Mouse (Mus musculus) CH12.LX (cell line): ENCODE data around the gene Hdac6. TPM values are rescaled to one million over a fixed set of nuclear protein-coding genes. Genes with fewer than 3 reads are reported as not detected.

ENCODE experiments used
- DNase-seq: peaks from one replicate; pipeline ENCODE4 v3.0.0-alpha.2; 2013; ENCODE audit errors: extremely low read depth
- H3K27ac ChIP-seq: 2 replicates; pipeline ENCODE4 v1.5.1; 2012; ENCODE audit warnings: low read depth, mild to moderate bottlenecking, control low read depth, moderate library complexity; ENCODE audit not compliant: insufficient read depth
- H3K27me3 ChIP-seq: replicated peaks from 2 replicates; pipeline ENCODE3; 2012; ENCODE audit warnings: inconsistent platforms
- H3K36me3 ChIP-seq, 2 experiments: replicated peaks in 1 of 2; 2 replicates each; pipeline versions ENCODE3 to v1.6.1; 2012; ENCODE audit warnings: inconsistent platforms in 1 of 2, low read length in 1 of 2, mild to moderate bottlenecking in 1 of 2, mixed read lengths in 1 of 2, moderate library complexity in 1 of 2; ENCODE audit not compliant: control insufficient read depth in 1 of 2, insufficient read depth in 1 of 2
- H3K4me1 ChIP-seq, 2 experiments: 2 replicates each; pipeline ENCODE4 v1.6.1; 2012; ENCODE audit warnings: inconsistent platforms in 1 of 2, moderate library complexity in 1 of 2; ENCODE audit not compliant: insufficient read depth in 2 of 2, control insufficient read depth in 1 of 2
- H3K4me2 ChIP-seq: 2 replicates; pipeline ENCODE4 v1.6.1; 2012; ENCODE audit warnings: low read depth, mild to moderate bottlenecking, control low read depth; ENCODE audit not compliant: poor library complexity, insufficient read depth, severe bottlenecking
- H3K4me3 ChIP-seq, 3 experiments: fragments of 150-350 bp in 1 of 3; sonication (generic) in 1 of 3; replicated peaks in 1 of 3; 2 replicates each; pipeline versions ENCODE3 to v1.5.1; 2011 to 2012; ENCODE audit warnings: low read depth in 2 of 3, low read length in 2 of 3, mild to moderate bottlenecking in 2 of 3, moderate library complexity in 2 of 3, control low read depth in 1 of 3, improper control_type of control experiment in 1 of 3, inconsistent platforms in 1 of 3, mixed read lengths in 1 of 3; ENCODE audit not compliant: poor library complexity in 1 of 3
- H3K79me2 ChIP-seq: replicated peaks from 2 replicates; pipeline ENCODE4 v1.6.1; 2012; ENCODE audit warnings: mild to moderate bottlenecking, moderate library complexity; ENCODE audit not compliant: control insufficient read depth, poor library complexity, insufficient read depth, severe bottlenecking; ENCODE audit errors: extremely low read depth
- H3K9ac ChIP-seq: 2 replicates; pipeline ENCODE4 v1.6.1; 2012; ENCODE audit warnings: low read depth, mild to moderate bottlenecking, control low read depth, moderate library complexity; ENCODE audit not compliant: insufficient read depth
- H3K9me3 ChIP-seq: replicated peaks from 2 replicates; pipeline ENCODE3; 2012; ENCODE audit warnings: low read length, inconsistent platforms, mixed read lengths
- CTCF ChIP-seq, 2 experiments: IDR thresholded peaks in 1 of 2; conservative IDR thresholded peaks in 1 of 2; 2 replicates each; pipeline ENCODE4 v1.5.1; 2011 to 2012; ENCODE audit warnings: low read depth in 2 of 2, low read length in 2 of 2, improper control_type of control experiment in 1 of 2, inconsistent platforms in 1 of 2, mild to moderate bottlenecking in 1 of 2, moderate library complexity in 1 of 2
- E2F4 ChIP-seq: IDR thresholded peaks from 2 replicates; pipeline ENCODE4 v1.6.1; 2011; ENCODE audit warnings: low read depth, low read length, improper control_type of control experiment; ENCODE audit not compliant: insufficient replicate concordance
- ELF1 ChIP-seq: IDR thresholded peaks from 2 replicates; pipeline ENCODE4 v1.6.1; 2014; ENCODE audit warnings: low read depth, mild to moderate bottlenecking, inconsistent platforms, low read length, improper control_type of control experiment
- JUN ChIP-seq: IDR thresholded peaks from 2 replicates; pipeline ENCODE4 v1.6.1; 2011; ENCODE audit warnings: low read depth, mild to moderate bottlenecking, low read length, improper control_type of control experiment, moderate library complexity; ENCODE audit not compliant: insufficient read depth
- JUND ChIP-seq: conservative IDR thresholded peaks from 2 replicates; pipeline ENCODE4 v1.6.1; 2011; ENCODE audit warnings: low read depth, low read length, improper control_type of control experiment
- KAT2A ChIP-seq: IDR thresholded peaks from 2 replicates; pipeline ENCODE4 v1.6.1; 2012; ENCODE audit warnings: low read length, improper control_type of control experiment, inconsistent platforms; ENCODE audit not compliant: insufficient replicate concordance
- MAFK ChIP-seq: IDR thresholded peaks from 2 replicates; pipeline ENCODE4 v1.6.1; 2011; ENCODE audit warnings: low read length, improper control_type of control experiment; ENCODE audit not compliant: insufficient replicate concordance
- MXI1 ChIP-seq: IDR thresholded peaks from 2 replicates; pipeline ENCODE4 v1.6.1; 2011; ENCODE audit warnings: mild to moderate bottlenecking, low read depth, low read length, improper control_type of control experiment
- NELFE ChIP-seq: IDR thresholded peaks from 2 replicates; pipeline ENCODE4 v1.6.1; 2011; ENCODE audit warnings: low read depth, low read length, improper control_type of control experiment
- PAX5 ChIP-seq: IDR thresholded peaks from 2 replicates; pipeline ENCODE4 v1.6.1; 2012; ENCODE audit warnings: low read length, inconsistent platforms, mixed read lengths
- SIN3A ChIP-seq: IDR thresholded peaks from 2 replicates; pipeline ENCODE4 v1.6.1; 2012; ENCODE audit warnings: low read length, improper control_type of control experiment, inconsistent platforms
- SMC3 ChIP-seq: IDR thresholded peaks from 2 replicates; pipeline ENCODE4 v1.6.1; 2011; ENCODE audit warnings: low read depth, low read length, improper control_type of control experiment
- TCF12 ChIP-seq: IDR thresholded peaks from 2 replicates; pipeline ENCODE4 v1.6.1; 2014; ENCODE audit warnings: low read depth, mild to moderate bottlenecking, inconsistent platforms, low read length, improper control_type of control experiment
- USF1 ChIP-seq: IDR thresholded peaks from 2 replicates; pipeline ENCODE4 v1.6.1; 2014; ENCODE audit warnings: low read depth, mild to moderate bottlenecking, inconsistent platforms, low read length, improper control_type of control experiment
- USF2 ChIP-seq: conservative IDR thresholded peaks from 2 replicates; pipeline ENCODE4 v1.6.1; 2011; ENCODE audit warnings: low read depth, low read length, improper control_type of control experiment
- ZMIZ1 ChIP-seq: IDR thresholded peaks from 2 replicates; pipeline ENCODE4 v1.6.1; 2012; ENCODE audit warnings: low read depth, mild to moderate bottlenecking, inconsistent platforms, low read length, improper control_type of control experiment
- ZNF384 ChIP-seq: IDR thresholded peaks from 2 replicates; pipeline ENCODE4 v1.6.1; 2012; ENCODE audit warnings: low read depth, low read length, improper control_type of control experiment, inconsistent platforms
- dilution Hi-C: fragments of 300-500 bp; cut with MboI; formaldehyde crosslinking; loops from 2 replicates; pipeline ENCODE4 v1.14.3; 2020; ENCODE audit warnings: low sequenced_read_pairs; ENCODE audit not compliant: extremely low pct_unique_long_range_greater_than_20kb, extremely low pct_ligation_motif_present
- in situ Hi-C: fragments of 300-500 bp; cut with MboI; formaldehyde crosslinking; loops from 3 replicates; pipeline ENCODE4 v1.14.3; 2019; ENCODE audit warnings: low sequenced_read_pairs, low pct_ligation_motif_present, low pct_unique_long_range_greater_than_20kb, mixed read lengths
- polyA plus RNA-seq: library from polyadenylated mRNA; unstranded; fragments of >175 nt; gene quantifications from 2 replicates; pipeline ENCODE4 v1.2.1, GENCODE M21; 2012; ENCODE audit warnings: low read depth; ENCODE audit not compliant: insufficient read length
- total RNA-seq, 2 experiments: library from RNA; depleted of rRNA; stranded (reverse); fragments of 300-350 nt in 1 of 2; fragments of >200 nt in 1 of 2; gene quantifications; 2 replicates each; pipeline ENCODE4 v1.2.3; 2012 to 2014

Hdac6 gene
- total and polyA plus RNA-seq, 3 experiments, result 13.7 to 19.9 (median 19.7) TPM

DNA sequence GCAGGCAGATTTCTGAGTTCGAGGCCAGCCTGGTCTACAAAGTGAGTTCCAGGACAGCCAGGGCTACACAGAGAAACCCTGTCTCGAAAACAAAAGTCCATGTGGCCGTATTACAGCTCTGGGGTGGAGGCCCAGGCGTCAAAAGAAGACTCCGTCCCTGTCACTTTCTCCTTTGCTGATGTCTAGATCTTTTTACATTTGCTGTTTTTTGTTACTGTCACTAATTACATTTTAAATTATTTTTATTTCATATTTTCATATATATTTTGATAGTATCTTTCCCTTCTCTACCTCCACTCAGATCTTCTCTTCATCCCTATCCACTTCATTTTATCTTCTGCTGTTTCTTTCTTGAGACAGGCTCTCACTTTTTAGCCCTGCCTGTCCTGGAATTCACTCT is 40.0 kb downstream of the Hdac6 start, which contains the start of gene Gm10491:
Gene Gm10491 (minus strand): TSS at position 101 of the 400 bp plus-strand sequence.
- Histone ChIP-seq H3K79me2 (no peaks in the 10 kb centered on the region), H3K4me2 (no peak within 1 kb of the TSS), H3K27me3 (no peaks in the 10 kb centered on the region), H3K36me3 (peaks cover 14 to 31% of the 10 kb centered on the region in 2 experiments), H3K9ac (no peak within 1 kb of the TSS), H3K4me3 (no peak within 1 kb of the TSS), H3K9me3 (no peaks in the 10 kb centered on the region), H3K4me1 (no peaks in the 10 kb centered on the region), H3K27ac (no peak within 1 kb of the TSS)
- TF ChIP-seq MXI1 (no peak), PAX5 (no peak), SIN3A (no peak), USF1 (no peak), ZMIZ1 (no peak), ELF1 (no peak), SMC3 (no peak), USF2 (no peak), ZNF384 (no peak), CTCF (conservative IDR thresholded peaks at IDR 0.05 in 1 of 2, IDR thresholded peaks at IDR 0.05 in 1 of 2; ENCODE audit: low read depth in 2 of 2, low read length in 2 of 2) (no peak)
- in situ Hi-C loops (loop anchor here (25.0 kb wide), 1 partner anchor 205 kb away; no protein-coding TSS in a partner anchor), dilution Hi-C loops (no loop called here)
- DNase-seq, result no peak

DNA sequence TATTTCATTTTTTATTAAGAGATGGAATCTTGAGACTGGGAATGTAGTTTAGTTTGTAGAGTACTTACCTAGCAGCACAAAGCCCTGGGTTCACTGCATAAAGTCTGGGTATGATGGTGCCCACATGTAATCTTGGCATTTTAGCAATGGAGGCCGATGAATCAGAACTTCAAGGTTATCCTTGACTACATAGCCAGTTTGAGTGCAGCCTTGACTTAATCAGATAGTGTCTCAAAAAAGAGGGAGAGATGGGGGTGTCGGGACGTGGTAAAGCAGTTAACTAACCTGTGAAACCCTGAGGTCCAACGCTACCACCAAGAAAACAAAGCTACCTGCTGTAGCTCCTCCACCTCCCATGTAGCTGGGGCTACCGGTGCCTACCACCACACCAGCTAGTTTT is 43.2 kb downstream of the Hdac6 start:
- Histone ChIP-seq H3K79me2 (no peaks in the 10 kb centered on the region), H3K9ac (no peak overlapping the region), H3K4me3 (no peak overlapping the region), H3K27ac (no peak overlapping the region), H3K9me3 (no peaks in the 10 kb centered on the region), H3K27me3 (no peaks in the 10 kb centered on the region), H3K4me1 (peaks cover 0 to 4% of the 10 kb centered on the region in 2 experiments; a peak in 1 of 4 replicates), H3K4me2 (no peak overlapping the region), H3K36me3 (peaks cover 20 to 39% of the 10 kb centered on the region in 2 experiments)
- dilution Hi-C loops (no loop called here), in situ Hi-C loops (loop anchor here (25.0 kb wide), 1 partner anchor 208 kb away; no protein-coding TSS in a partner anchor)
- no peak for DNase-seq
- no peak for TF ChIP-seq MAFK
- TF ChIP-seq TCF12, result no peak
- no peak for TF ChIP-seq E2F4
- TF ChIP-seq PAX5, result no peak
- TF ChIP-seq NELFE, result no peak
- TF ChIP-seq JUND, result no peak
- no peak for TF ChIP-seq KAT2A
- no peak for TF ChIP-seq ELF1
- no peak for TF ChIP-seq JUN
- TF ChIP-seq USF2, result no peak
- no peak for TF ChIP-seq CTCF (conservative IDR thresholded peaks at IDR 0.05 in 1 of 2, IDR thresholded peaks at IDR 0.05 in 1 of 2; ENCODE audit: low read depth in 2 of 2, low read length in 2 of 2)
